Mouse (Mus musculus) testis, adult 2 months (tissue): ENCODE data around the gene Mymk. TPM values are rescaled to one million over a fixed set of nuclear protein-coding genes. Genes with fewer than 3 reads are reported as not detected.

Source experiments
- H3K27ac ChIP-seq: fragments of 200-500 bp; 2 replicates; pipeline ENCODE4 v1.5.1; 2012; ENCODE audit warnings: low read depth, low read length; ENCODE audit not compliant: control insufficient read depth, insufficient read depth
- H3K27me3 ChIP-seq: fragments of 200-500 bp; 2 replicates; pipeline ENCODE4 v1.6.1; 2012; ENCODE audit warnings: mild to moderate bottlenecking, low read length, moderate library complexity; ENCODE audit not compliant: control insufficient read depth, insufficient read depth
- H3K36me3 ChIP-seq: fragments of 200-500 bp; 2 replicates; pipeline ENCODE4 v1.6.1; 2012; ENCODE audit warnings: mild to moderate bottlenecking, low read length; ENCODE audit not compliant: control insufficient read depth, insufficient read depth
- H3K4me1 ChIP-seq: fragments of 200-500 bp; 2 replicates; pipeline ENCODE4 v1.6.1; 2012; ENCODE audit warnings: low read length; ENCODE audit not compliant: control insufficient read depth, insufficient read depth
- H3K4me3 ChIP-seq: fragments of 200-500 bp; 2 replicates; pipeline ENCODE4 v1.5.1; 2012; ENCODE audit warnings: low read depth, mild to moderate bottlenecking, low read length, moderate library complexity, mixed read lengths; ENCODE audit not compliant: control insufficient read depth
- CTCF ChIP-seq: fragments of 200-500 bp; IDR thresholded peaks from 2 replicates; pipeline ENCODE4 v1.5.1; 2012; ENCODE audit warnings: low read depth, mild to moderate bottlenecking, inconsistent platforms, low read length, moderate library complexity; ENCODE audit not compliant: control insufficient read depth, insufficient read depth, insufficient replicate concordance
- POLR2A ChIP-seq: fragments of 200-500 bp; IDR thresholded peaks from 2 replicates; pipeline ENCODE4 v1.6.1; 2012; ENCODE audit warnings: low read depth, mild to moderate bottlenecking, inconsistent platforms, low read length, moderate library complexity; ENCODE audit not compliant: control insufficient read depth
- polyA plus RNA-seq: library from polyadenylated mRNA; depleted of rRNA; stranded (reverse); fragments of >200 nt; gene quantifications from 2 replicates; pipeline ENCODE4 v1.2.3, GENCODE M21; 2012; rRNA removed

Mymk gene
- not detected in 2 replicates for polyA plus RNA-seq

- Histone ChIP-seq H3K27ac (no peak within 1 kb of the TSS), H3K36me3 (no peaks in the 10 kb centered on the region), H3K4me1 (peaks cover 13% of the 10 kb centered on the region), H3K4me3 (no peak within 1 kb of the TSS), H3K27me3 (no peaks in the 10 kb centered on the region)
- TF ChIP-seq POLR2A (no peak), CTCF (no peak)
Measured at GRCm38 (mm10) chr2:27071978-27072377, at the start of gene Mymk. TSS of gene Mymk (minus strand) at chr2:27072179.

- TF ChIP-seq CTCF (no peak), POLR2A (no peak)
- Histone ChIP-seq H3K36me3 (no peaks in the 10 kb centered on the region), H3K27ac (no peak overlapping the region), H3K4me1 (peaks cover 7% of the 10 kb centered on the region), H3K27me3 (no peaks in the 10 kb centered on the region), H3K4me3 (no peak overlapping the region)
Measured at GRCm38 (mm10) chr2:27120241-27120641, 48.3 kb upstream of the Mymk start.

- Histone ChIP-seq H3K27ac (no peak overlapping the region), H3K27me3 (no peaks in the 10 kb centered on the region), H3K36me3 (no peaks in the 10 kb centered on the region), H3K4me1 (peaks cover 7% of the 10 kb centered on the region), H3K4me3 (no peak overlapping the region)
- no peak for TF ChIP-seq POLR2A
- no peak for TF ChIP-seq CTCF
Measured at GRCm38 (mm10) chr2:27119766-27120165, 47.8 kb upstream of the Mymk start.

DNA sequence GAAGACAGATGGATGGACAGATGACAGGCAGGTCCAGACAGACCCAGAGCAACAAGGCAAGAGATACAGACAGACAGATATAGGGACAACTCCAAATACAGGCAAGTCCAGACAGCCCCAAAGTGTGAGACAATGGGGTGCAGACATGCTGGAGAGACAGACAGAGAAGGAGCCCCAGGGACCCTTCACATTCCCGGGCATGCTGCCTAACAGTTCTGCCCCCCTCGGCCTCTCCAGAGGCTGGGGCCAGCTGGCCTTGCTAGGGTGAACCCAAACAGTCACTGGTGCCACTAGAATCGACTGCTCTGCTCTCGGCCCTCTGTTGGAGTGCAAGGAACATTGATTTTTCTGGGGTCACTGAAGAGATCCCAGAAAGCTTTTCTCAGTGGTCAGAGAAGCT is 46.5 kb upstream of the Mymk start:
- no peaks in the 10 kb centered on the region for H3K27me3 ChIP-seq
- H3K4me1 ChIP-seq, result peaks cover 7% of the 10 kb centered on the region
- H3K36me3 ChIP-seq, result no peaks in the 10 kb centered on the region
- H3K27ac ChIP-seq, result no peak overlapping the region
- no peak overlapping the region for H3K4me3 ChIP-seq
- TF ChIP-seq CTCF (no peak), POLR2A (no peak)

DNA sequence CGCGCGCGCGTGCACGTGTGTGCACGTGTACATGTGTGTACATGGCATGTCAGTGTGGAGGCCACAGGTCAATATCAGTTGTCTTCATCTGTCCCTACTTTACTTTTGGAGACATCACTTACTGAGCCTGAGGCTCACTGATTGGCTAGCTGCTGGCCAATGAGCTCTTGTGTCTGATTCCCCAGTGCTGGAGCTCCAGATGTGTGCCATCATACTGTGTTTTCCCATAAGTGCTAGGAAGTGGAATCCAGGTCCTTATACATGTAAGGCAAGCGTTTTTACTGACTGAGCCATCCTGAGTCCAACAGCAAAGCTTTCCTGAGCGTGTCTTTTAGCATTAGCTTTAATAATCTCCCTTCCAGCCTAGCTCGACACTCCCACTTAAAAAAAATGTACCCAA is 42.2 kb upstream of the Mymk start:
- H3K4me3 ChIP-seq, result no peak overlapping the region
- peaks cover 7% of the 10 kb centered on the region for H3K4me1 ChIP-seq
- H3K27me3 ChIP-seq, result no peaks in the 10 kb centered on the region
- no peak for TF ChIP-seq POLR2A
- no peak for TF ChIP-seq CTCF
- no peaks in the 10 kb centered on the region for H3K36me3 ChIP-seq
- H3K27ac ChIP-seq, result no peak overlapping the region

DNA sequence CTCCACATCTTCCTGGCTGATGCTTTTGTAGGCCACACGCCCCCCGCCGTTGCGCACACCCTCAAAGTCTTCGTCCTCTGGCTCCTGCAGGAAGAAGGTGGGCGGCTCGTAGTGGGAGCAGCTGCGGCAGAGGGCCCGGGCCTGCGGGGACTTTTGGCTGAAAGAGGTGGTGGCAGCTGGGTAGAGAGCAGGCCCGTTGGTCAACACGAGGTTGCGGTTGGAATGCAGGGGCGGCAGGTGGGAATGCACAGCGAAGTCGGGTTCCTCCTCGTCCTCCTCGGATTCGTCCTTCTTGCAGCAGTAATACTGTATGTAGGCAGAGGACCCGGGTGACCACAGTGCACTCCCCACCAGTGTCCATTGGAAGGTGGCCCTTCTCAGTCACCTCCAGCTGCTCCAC is 40.6 kb upstream of the Mymk start:
- peaks cover 7% of the 10 kb centered on the region for H3K4me1 ChIP-seq
- no peak overlapping the region for H3K27ac ChIP-seq
- H3K4me3 ChIP-seq, result no peak overlapping the region
- TF ChIP-seq POLR2A, result no peak
- no peak for TF ChIP-seq CTCF
- no peaks in the 10 kb centered on the region for H3K36me3 ChIP-seq
- no peaks in the 10 kb centered on the region for H3K27me3 ChIP-seq

GRCm38 (mm10) chr2:27109052-27109451 is 37.1 kb upstream of the Mymk start:
- Histone ChIP-seq H3K4me1 (no peaks in the 10 kb centered on the region), H3K4me3 (no peak overlapping the region), H3K27ac (no peak overlapping the region), H3K36me3 (no peaks in the 10 kb centered on the region), H3K27me3 (no peaks in the 10 kb centered on the region)
- TF ChIP-seq POLR2A (no peak), CTCF (no peak)

- no peaks in the 10 kb centered on the region for H3K27me3 ChIP-seq
- no peak for TF ChIP-seq CTCF
- TF ChIP-seq POLR2A, result no peak
- H3K36me3 ChIP-seq, result no peaks in the 10 kb centered on the region
- H3K27ac ChIP-seq, result no peak overlapping the region
- no peaks in the 10 kb centered on the region for H3K4me1 ChIP-seq
- no peak overlapping the region for H3K4me3 ChIP-seq
Measured at GRCm38 (mm10) chr2:27108144-27108543, 36.2 kb upstream of the Mymk start.
